Mouse (Mus musculus): ENCODE results near the gene Bach2.

Gene Bach2

GRCm38 (mm10) chr4:32385121-32385520 is 146.5 kb downstream of the Bach2 start:
- in situ Hi-C loops (cut with MboI, MseI), result no loop called here

DNA sequence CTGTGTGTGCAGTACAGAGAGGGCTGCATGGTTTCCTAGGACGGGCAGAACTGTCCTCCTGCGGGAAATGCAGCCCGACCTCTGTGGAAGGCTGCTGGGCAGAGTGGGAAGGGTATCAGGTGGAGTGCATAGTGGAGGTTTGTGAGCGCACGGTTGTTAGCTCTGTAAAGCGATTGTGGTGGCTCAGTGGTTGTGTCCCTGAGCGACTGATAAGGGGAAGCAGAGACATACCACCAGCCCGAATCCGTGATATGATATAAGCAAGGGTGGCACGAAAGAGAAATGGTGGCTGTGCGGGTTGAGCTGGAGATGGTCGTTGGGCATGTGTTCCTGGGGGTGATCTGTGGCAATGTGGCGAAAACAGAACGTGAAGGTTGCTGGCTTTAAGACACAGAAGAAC is 147.0 kb downstream of the Bach2 start:
- in situ Hi-C loops (cut with MboI, MseI), result no loop called here

GRCm38 (mm10) chr4:32386346-32386745 is 147.7 kb downstream of the Bach2 start:
- in situ Hi-C loops (cut with MboI, MseI), result no loop called here

- in situ Hi-C loops (cut with MboI, MseI), result no loop called here
Observed at GRCm38 (mm10) chr4:32386931-32387330, 148.3 kb downstream of the Bach2 start.

- in situ Hi-C loops (cut with MboI, MseI), result no loop called here
Observed at GRCm38 (mm10) chr4:32387479-32388240, 149.1 kb downstream of the Bach2 start.

- in situ Hi-C loops (cut with MboI, MseI), result no loop called here
Observed at GRCm38 (mm10) chr4:32388564-32388963, 150.0 kb downstream of the Bach2 start.

GRCm38 (mm10) chr4:32389107-32389800 is 150.7 kb downstream of the Bach2 start:
- in situ Hi-C loops (cut with MboI, MseI), result no loop called here

DNA sequence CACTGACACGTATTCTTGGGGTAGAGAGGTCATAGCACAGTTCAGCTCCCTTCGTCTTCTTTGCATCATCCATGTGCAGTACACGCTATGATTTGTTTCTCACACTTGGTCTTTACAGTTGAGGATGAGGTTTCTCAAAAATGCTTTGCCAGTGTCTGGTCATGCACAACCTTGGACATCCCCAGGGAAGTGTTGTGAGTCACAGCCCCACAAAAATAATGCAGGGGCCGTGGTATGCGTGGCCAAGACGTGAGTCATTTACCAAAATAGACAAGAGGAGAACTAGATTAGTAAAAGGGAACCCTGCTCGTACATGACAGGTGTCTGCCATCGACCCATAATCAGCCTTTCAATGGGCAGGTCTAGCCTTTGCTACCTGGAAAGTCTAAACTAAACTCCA is 152.7 kb downstream of the Bach2 start:
- in situ Hi-C loops (cut with MboI, MseI), result no loop called here

GRCm38 (mm10) chr4:32393226-32393625 is 154.6 kb downstream of the Bach2 start:
- in situ Hi-C loops (cut with MboI, MseI), result no loop called here

DNA sequence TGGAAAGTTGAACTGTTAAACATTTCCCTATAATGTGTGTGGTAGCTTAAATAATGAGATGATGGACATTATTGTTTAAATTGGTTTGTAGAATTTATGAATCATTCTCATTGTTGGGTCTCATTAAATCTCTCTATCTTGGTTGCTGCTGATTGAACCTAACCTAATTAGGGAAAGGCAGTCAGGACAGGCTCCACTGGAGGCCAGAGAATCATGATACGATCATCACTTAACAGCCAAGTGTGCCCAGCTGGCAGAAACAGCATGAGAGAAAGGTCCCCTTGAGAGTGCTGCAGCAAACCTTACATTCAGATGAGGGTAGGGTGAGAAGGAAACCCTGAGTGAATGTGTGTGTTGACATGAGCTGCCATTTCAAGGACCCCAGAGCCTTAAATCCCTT is 155.3 kb downstream of the Bach2 start:
- in situ Hi-C loops (cut with MboI, MseI), result no loop called here

- in situ Hi-C loops (cut with MboI, MseI), result no loop called here
Observed at GRCm38 (mm10) chr4:32394850-32395249, 156.2 kb downstream of the Bach2 start.

DNA sequence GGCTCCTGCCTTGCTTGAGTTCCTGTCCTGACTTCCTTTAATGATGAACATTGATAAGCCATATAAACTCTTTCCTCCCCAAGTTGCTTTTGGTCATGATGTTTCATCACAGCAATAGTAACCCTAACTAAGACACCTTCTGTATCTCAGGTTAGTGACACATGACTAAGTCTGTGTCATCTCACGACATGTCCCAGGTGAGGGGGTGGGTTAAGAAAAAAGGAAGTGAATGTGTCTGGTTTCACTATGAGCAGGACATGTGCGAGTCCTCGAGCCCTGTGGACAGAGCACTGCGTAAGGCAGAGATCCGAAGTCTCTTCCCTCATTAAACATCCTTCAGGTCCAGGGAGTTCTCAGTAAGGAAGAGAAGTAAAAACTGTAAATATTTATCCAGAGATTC is 162.9 kb downstream of the Bach2 start:
- in situ Hi-C loops (cut with MboI, MseI), result no loop called here

DNA sequence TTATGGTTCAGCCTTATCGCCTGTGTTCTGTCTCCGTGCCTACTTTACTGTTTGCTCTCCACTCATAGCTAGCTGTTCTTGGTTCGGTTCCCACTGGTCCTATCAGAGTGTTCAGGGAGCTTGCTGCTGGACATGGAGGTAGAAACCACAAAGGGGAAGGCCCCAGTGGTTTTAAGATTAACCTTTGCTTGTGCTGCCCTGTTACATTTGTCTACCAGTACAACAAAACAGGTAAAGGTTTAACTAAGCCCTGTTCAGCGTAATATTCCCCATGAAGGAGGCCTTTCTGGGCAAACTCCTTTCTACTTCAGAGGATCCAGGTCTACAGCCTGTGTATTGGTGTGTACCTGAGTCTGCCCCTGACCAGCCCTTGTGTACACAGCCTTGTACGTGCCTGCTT is 164.9 kb downstream of the Bach2 start:
- in situ Hi-C loops (cut with MboI, MseI), result no loop called here

DNA sequence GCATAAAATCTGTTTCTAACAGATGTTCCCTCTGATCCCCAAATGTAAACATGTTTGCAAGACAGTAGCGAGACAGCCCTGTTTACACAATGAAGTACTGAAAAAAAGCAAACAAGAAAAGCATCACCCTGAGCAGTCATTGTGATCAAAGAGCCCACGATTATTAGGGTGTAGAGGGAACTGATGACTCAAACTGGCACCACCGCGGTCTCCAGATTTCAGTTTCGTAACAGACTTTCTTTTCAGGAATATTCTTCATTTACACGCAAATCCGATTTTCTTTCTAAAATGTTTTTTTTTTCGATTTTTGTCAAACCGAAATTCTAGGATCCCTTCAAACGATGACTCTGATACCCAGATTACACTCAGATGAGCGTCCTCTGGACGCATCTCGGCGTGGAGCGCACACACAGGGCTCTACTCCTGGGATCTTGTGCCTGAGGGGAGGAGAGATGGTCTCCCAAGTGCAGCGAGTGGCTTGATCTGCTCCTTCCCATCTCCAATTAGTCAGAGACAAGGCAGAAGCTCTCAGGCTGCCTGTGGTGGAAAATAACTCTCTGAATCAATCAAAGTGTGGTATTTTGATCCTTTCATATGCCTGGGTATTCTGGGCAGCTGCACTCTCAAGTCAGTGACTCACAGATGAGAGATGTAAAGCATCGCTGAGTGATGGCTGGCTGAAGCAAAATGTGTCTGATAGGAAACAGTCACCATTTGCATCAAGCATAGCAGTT is 166.7 kb downstream of the Bach2 start:
- in situ Hi-C loops (cut with MboI, MseI), result no loop called here

DNA sequence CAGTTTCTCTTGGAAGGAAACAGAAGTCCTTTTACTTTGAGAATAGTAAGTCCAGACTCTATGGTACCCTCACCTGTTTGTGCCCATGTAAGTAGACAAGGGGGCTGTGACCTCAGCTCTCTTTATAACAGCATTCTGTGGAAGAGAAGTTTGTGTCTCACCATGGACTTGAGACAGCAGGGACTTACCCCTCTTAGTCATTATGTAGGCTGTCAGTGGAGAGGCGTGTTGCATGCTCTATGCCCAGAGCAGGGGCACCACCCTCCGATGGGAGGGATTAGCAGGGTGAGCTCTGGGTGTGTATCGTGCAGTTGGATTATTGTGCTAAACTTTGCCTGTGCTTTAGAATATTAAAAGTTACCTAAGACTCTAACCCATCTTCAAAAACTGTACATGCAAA is 167.4 kb downstream of the Bach2 start:
- in situ Hi-C loops (cut with MboI, MseI), result no loop called here

GRCm38 (mm10) chr4:32408535-32408934 is 169.9 kb downstream of the Bach2 start:
- in situ Hi-C loops (cut with MboI, MseI), result no loop called here

GRCm38 (mm10) chr4:32409116-32409880 is 170.7 kb downstream of the Bach2 start:
- in situ Hi-C loops (cut with MboI, MseI), result no loop called here

DNA sequence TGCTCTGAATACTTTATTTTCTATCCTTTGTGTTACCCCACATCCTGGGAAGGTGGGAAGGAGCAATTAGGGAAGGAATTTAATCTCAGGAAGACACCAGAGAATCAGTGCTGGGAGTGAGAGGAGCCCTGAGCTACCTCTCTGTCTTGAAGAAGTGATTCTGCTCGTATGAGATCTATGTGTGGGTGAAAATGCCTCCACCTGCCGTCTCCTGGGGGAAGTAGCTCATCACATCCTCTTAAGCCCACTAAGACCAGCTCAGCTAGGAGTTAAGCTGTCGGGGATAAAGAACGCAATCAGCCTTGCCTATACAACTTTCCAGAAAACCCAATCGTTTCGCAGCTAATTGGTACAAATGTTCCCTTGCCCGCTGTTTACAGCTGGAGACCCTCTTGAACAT is 174.5 kb downstream of the Bach2 start:
- in situ Hi-C loops (cut with MboI, MseI), result no loop called here

DNA sequence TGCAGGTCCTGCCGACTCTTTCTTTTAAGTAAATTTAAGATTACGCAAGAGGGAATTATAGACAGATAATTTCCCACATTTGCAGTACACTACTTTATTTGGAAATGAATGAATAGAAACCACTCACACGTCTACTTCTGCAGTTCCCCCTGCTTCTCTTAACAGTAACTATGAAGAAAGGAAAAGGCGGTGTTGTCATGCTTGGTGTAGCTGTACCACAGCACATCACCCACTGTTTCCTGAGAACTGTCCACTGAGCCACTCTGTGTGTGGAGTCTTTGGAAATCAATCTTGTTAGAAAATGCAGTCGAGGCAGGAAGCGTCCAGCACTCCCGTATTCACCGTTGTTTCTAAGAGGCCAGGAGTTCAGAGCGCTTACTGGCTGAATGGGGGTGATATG is 174.9 kb downstream of the Bach2 start:
- in situ Hi-C loops (cut with MboI, MseI), result no loop called here

DNA sequence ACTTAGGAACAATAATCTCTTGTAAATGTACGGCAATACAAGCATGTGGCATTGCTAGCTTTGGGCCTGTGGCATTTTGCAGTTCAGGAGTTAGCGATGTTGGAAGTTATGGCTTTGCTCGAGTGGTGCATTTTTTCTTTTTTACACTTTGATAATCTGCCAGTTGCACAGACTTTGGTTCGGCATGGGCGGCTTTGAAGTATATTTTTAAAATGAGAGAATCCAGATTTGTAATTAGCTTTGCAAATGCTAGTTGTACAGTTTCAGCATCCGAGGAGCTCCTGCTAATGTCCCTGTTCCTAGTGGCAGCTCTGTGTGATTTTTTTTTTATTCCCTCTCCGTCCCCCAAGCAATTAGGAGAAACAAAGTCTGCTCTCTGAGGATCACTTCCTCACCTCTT is 176.4 kb downstream of the Bach2 start:
- in situ Hi-C loops (cut with MboI, MseI), result no loop called here

- in situ Hi-C loops (cut with MboI, MseI), result no loop called here
Observed at GRCm38 (mm10) chr4:32417939-32418338, 179.3 kb downstream of the Bach2 start.

DNA sequence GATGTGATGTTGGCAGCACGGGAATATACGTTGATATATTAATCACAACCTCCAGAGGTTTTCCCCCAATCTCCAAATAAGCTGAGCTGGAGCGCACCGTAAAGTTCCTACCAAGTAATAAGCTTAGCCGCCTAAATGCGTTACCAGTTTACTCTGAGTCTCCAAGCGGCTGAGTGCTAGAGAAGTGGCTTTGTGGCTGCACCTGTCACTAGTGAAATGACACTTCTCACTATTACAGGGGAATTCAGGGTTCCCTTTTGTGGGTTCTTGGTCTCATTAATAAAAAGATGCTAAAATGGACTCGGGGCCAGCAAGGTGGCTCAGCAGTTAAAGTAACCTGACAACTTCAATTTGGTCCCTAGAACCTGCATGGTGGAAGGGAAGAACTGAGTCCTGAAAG is 183.0 kb downstream of the Bach2 start:
- in situ Hi-C loops (cut with MboI, MseI), result loop anchor here (5.0 to 10.0 kb wide), 2 partner anchors 44 to 367 kb away; no protein-coding TSS in a partner anchor
